Mouse (Mus musculus) kidney, postnatal 0 days (tissue): ENCODE data around the gene Klf9. TPM values are rescaled to one million over a fixed set of nuclear protein-coding genes. Genes with fewer than 3 reads are reported as not detected.
A peak's percentile ranks its signal among the peaks of the same experiment; 100 is the strongest.

ENCODE experiments used
- ATAC-seq: fragments of 200-750 bp; cut with Nextera tagmentation; replicated peaks from 2 replicates; pipeline ENCODE4 v1.8.0; 2017; ENCODE audit warnings: low read depth, moderate number of reproducible peaks, moderate TSS enrichment, moderate library complexity; ENCODE audit not compliant: low FRiP score
- DNase-seq: peaks from one replicate; pipeline ENCODE4 v3.0.0-alpha.2; 2016; ENCODE audit warnings: low spot score
- H3K27ac ChIP-seq: fragments of 300-500 bp; sonication (generic); 2 replicates; pipeline ENCODE4 v1.5.1; 2014; ENCODE audit warnings: mild to moderate bottlenecking
- H3K27me3 ChIP-seq: fragments of 300-500 bp; sonication (generic); 2 replicates; pipeline ENCODE4 v1.6.1; 2014; ENCODE audit warnings: low read length, mixed read lengths; ENCODE audit not compliant: insufficient read depth
- H3K36me3 ChIP-seq: fragments of 300-500 bp; sonication (generic); 2 replicates; pipeline ENCODE4 v1.6.1; 2014; ENCODE audit warnings: low read length, mixed read lengths; ENCODE audit not compliant: insufficient read depth
- H3K4me1 ChIP-seq: fragments of 300-500 bp; sonication (generic); replicated peaks from 2 replicates; pipeline ENCODE4 v1.6.1; 2014; ENCODE audit warnings: antibody characterized with exemption, low read length, mixed read lengths; ENCODE audit not compliant: insufficient read depth
- H3K4me2 ChIP-seq: fragments of 300-500 bp; sonication (generic); 2 replicates; pipeline ENCODE4 v1.6.1; 2014; ENCODE audit warnings: mild to moderate bottlenecking, low read length, moderate library complexity, mixed read lengths
- H3K4me3 ChIP-seq: fragments of 300-500 bp; sonication (generic); replicated peaks from 2 replicates; pipeline ENCODE4 v1.5.1; 2014; ENCODE audit warnings: low read depth, low read length
- H3K9ac ChIP-seq: fragments of 300-500 bp; sonication (generic); 2 replicates; pipeline ENCODE4 v1.6.1; 2014; ENCODE audit warnings: low read depth, low read length
- H3K9me3 ChIP-seq: fragments of 300-500 bp; sonication (generic); replicated peaks from 2 replicates; pipeline ENCODE4 v1.6.1; 2016; ENCODE audit warnings: low read length, inconsistent platforms, mixed read lengths
- CTCF ChIP-seq: IDR thresholded peaks from 2 replicates; pipeline ENCODE4 v1.5.1; 2016; ENCODE audit warnings: antibody characterized with exemption, low read depth, mild to moderate bottlenecking, moderate library complexity
- WGBS: fragments of 180-500 bp; shearing (Covaris S2); extraction: QIAGEN DNeasy Blood & Tissue Kit; methylation state at CpG from one replicate; pipeline ENCODE4 v1.1.7; 2014; 5-methylcytosine and 5-hydroxymethylcytosine counted together
- polyA plus RNA-seq: library from polyadenylated mRNA; unstranded; fragments of >200 nt; fragmentation: Nextera tagmentation; extraction: Ambion mirVana; gene quantifications from 2 replicates; pipeline ENCODE4 v1.2.1, GENCODE M21; 2015

Klf9 gene
- polyA plus RNA-seq, 1 experiment from 2014 or later: 14.3 TPM

DNA sequence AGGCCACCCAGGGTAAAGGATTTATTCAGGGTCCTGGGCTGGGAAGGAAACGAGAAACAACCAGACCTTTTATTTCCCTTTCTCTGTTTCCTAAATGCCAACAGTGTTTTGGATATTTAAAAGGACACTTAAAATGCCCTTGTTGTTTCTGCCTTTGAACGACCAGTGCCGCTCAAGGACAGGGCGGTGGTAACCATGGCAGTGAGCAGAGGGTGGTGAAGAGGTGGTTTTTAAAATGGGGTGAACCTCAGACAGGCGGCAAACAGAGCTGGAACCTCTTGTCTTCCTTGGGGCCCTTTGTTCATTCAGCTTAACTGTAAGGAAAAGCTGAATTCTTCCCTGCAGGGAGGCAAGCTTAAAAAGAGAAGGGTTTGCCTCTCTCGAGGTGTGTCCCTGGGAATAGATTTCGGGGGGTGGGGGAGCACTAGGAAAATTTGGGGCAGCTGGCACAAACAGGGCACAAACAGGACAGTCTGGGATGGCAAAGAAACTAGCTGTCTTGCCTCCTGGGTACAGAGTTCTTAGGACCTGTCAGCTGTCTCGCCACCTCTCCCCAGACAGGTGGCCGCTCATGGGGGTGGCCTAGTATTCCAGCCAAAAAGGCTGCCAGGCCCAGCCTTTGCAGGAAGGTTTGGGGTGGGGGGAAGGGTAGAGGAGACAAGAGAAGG, 7.5 kb upstream of the Klf9 start:
- ATAC-seq: peak; percentile 0; the same call in 1 of the 2 replicates
- Histone ChIP-seq H3K9me3 (no peaks in the 10 kb centered on the region), H3K4me1 (peaks cover 32% of the 10 kb centered on the region), H3K9ac (peak overlapping the region; percentile 60), H3K27me3 (no peaks in the 10 kb centered on the region), H3K4me3 (no peak overlapping the region), H3K36me3 (no peaks in the 10 kb centered on the region), H3K27ac (peak overlapping the region; percentile 93), H3K4me2 (peak overlapping the region; percentile 64)
- WGBS: 26% methylated on average over 9 of the region's 9 CpGs
- DNase-seq: no peak
- TF ChIP-seq CTCF: no peak

- peak; percentile 48; the same call in 1 of the 2 replicates for TF ChIP-seq CTCF
- H3K27ac ChIP-seq: peak overlapping the region; percentile 93
These were observed 7.0 kb upstream of the Klf9 start for GRCm38 (mm10) chr19:23134095-23134440.

GRCm38 (mm10) chr19:23134441-23135301, 6.4 kb upstream of the Klf9 start:
- ATAC-seq (peak; percentile 61), DNase-seq (peak; percentile 94)
- no peak for TF ChIP-seq CTCF
- peak overlapping the region; percentile 27 for H3K4me3 ChIP-seq
- peak overlapping the region; percentile 64 for H3K4me2 ChIP-seq
- H3K4me1 ChIP-seq: peaks cover 32% of the 10 kb centered on the region
- peak overlapping the region; percentile 93 for H3K27ac ChIP-seq
- H3K9me3 ChIP-seq: no peaks in the 10 kb centered on the region
- no peaks in the 10 kb centered on the region for H3K36me3 ChIP-seq
- H3K27me3 ChIP-seq: no peaks in the 10 kb centered on the region
- WGBS: 1% methylated on average over 47 of the region's 47 CpGs
- peak overlapping the region; percentile 60 for H3K9ac ChIP-seq

More at GRCm38 (mm10) chr19:23134095-23134440, 7.0 kb upstream of the Klf9 start:
- H3K27me3 ChIP-seq: no peaks in the 10 kb centered on the region
- DNase-seq (peak; percentile 69), ATAC-seq (peak; percentile 22)
- H3K9me3 ChIP-seq: no peaks in the 10 kb centered on the region
- H3K36me3 ChIP-seq: no peaks in the 10 kb centered on the region
- H3K4me2 ChIP-seq: peak overlapping the region; percentile 64
- H3K4me3 ChIP-seq: peak overlapping the region; percentile 27; the same call in 1 of the 2 replicates
- H3K9ac ChIP-seq: peak overlapping the region; percentile 60
- 5% methylated on average over 14 of the region's 14 CpGs for WGBS
- peaks cover 32% of the 10 kb centered on the region for H3K4me1 ChIP-seq

GRCm38 (mm10) chr19:23135349-23136201, 5.5 kb upstream of the Klf9 start:
- Histone ChIP-seq H3K4me2 (peak overlapping the region; percentile 64), H3K4me3 (peak overlapping the region; percentile 27; the same call in 1 of the 2 replicates), H3K9ac (peak overlapping the region; percentile 60), H3K9me3 (no peaks in the 10 kb centered on the region), H3K4me1 (peaks cover 32% of the 10 kb centered on the region), H3K27ac (peak overlapping the region; percentile 93), H3K36me3 (no peaks in the 10 kb centered on the region), H3K27me3 (no peaks in the 10 kb centered on the region)
- under 1% methylated on average over 55 of the region's 55 CpGs for WGBS
- peak; percentile 46 for ATAC-seq
- no peak for TF ChIP-seq CTCF
- peak; percentile 95 for DNase-seq

DNA sequence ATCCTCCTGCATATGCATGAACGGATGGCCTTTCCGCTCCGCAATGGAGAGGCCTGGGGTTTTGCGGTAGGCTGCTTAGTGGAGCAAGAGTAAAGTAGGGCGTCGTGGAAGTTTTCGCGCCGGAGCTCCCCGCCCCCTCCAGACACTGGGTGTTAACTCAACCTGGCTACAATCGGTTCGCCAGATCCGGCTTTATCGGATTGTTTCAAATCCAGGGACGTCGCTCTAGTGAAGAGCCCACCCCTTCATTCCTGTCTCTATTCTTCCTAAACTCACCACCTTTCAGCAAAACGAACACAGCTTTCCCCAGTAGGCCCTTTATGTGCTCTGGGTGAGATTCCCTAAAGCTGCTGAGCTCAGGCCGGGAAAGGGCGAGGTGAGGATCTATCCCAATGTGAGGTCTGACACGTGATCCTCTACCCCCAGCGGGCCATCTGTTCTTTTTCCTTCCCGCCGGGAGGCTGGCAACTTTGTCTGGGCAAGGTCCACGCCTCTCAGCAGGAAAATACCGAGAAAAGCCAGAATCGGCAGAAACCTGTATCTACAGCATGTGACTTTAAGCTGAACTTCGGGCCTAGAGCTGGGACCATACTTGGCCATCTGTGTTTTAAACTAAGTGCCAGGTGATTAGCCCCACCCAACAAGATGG, 4.7 kb upstream of the Klf9 start:
- H3K4me3 ChIP-seq: peak overlapping the region; percentile 27; the same call in 1 of the 2 replicates
- peak overlapping the region; percentile 60; the same call in 1 of the 2 replicates for H3K9ac ChIP-seq
- no peaks in the 10 kb centered on the region for H3K36me3 ChIP-seq
- no peak for TF ChIP-seq CTCF
- DNase-seq (peak; percentile 54), ATAC-seq (peak; percentile 1)
- no peaks in the 10 kb centered on the region for H3K27me3 ChIP-seq
- no peaks in the 10 kb centered on the region for H3K9me3 ChIP-seq
- H3K27ac ChIP-seq: peak overlapping the region; percentile 93
- H3K4me2 ChIP-seq: peak overlapping the region; percentile 64
- WGBS: 4% methylated on average over 27 of the region's 27 CpGs
- H3K4me1 ChIP-seq: peaks cover 32% of the 10 kb centered on the region
